Mouse (Mus musculus) kidney, adult 2 months (tissue): ENCODE measurements around the gene Gng10.

Source experiments
- CTCF ChIP-seq: fragments of 200-500 bp; conservative IDR thresholded peaks from 2 replicates; pipeline ENCODE4 v1.5.1; 2011; ENCODE audit warnings: low read depth, mild to moderate bottlenecking, control low read depth, low read length, moderate library complexity, mixed read lengths; ENCODE audit not compliant: insufficient read depth, insufficient read length
- POLR2A ChIP-seq: fragments of 200-500 bp; IDR thresholded peaks from one replicate; pipeline ENCODE4 v1.6.1; 2011; ENCODE audit warnings: low read depth, low read length, control low read depth

- TF ChIP-seq CTCF: no peak
- no peak for TF ChIP-seq POLR2A
Measured at GRCm38 (mm10) chr4:59043891-59044290, 9.0 kb downstream of the Gng10 start.
